Mouse (Mus musculus): ENCODE measurements around the gene Mrpl32. TPM values are rescaled to one million over a fixed set of nuclear protein-coding genes. Genes with fewer than 3 reads are reported as not detected.

Gene Mrpl32
- polyA plus RNA-seq, 1 experiment from 2014 or later: 95.0 TPM

Other genes with a start within 250 kb of the Mrpl32 start
- 43.3 and 50.7 TPM in 2 replicates for gene Hecw1, start 89.9 kb downstream of the Mrpl32 start, polyA plus RNA-seq (2015; fragmentation: Nextera tagmentation; extraction: Ambion mirVana)
- gene Psma2, start 75 bp upstream of the Mrpl32 start, polyA plus RNA-seq (2015; fragmentation: Nextera tagmentation; extraction: Ambion mirVana): 169 and 171 TPM in 2 replicates
- 51.9 and 53.4 TPM in 2 replicates for gene AW209491, start 17.0 kb upstream of the Mrpl32 start, polyA plus RNA-seq (2015; fragmentation: Nextera tagmentation; extraction: Ambion mirVana)

All from midbrain, embryonic 15.5 days (tissue).